Mouse (Mus musculus) limb, embryonic 14.5 days (tissue): Measurements from ENCODE around the gene AI464131. TPM values are rescaled to one million over a fixed set of nuclear protein-coding genes. Genes with fewer than 3 reads are reported as not detected.

Experiments
- ATAC-seq: fragments of 200-750 bp; cut with Nextera tagmentation; 2 replicates; pipeline ENCODE4 v1.8.0; 2017; ENCODE audit warnings: low read depth, moderate number of reproducible peaks, moderate TSS enrichment; ENCODE audit not compliant: low FRiP score
- DNase-seq: peaks from one replicate; pipeline ENCODE4 v3.0.0-alpha.2; 2015; ENCODE audit warnings: low spot score
- H3K27ac ChIP-seq: fragments of 300-500 bp; sonication (generic); replicated peaks from 2 replicates; pipeline ENCODE4 v1.5.1; 2014; ENCODE audit warnings: low read depth, mild to moderate bottlenecking, low read length, moderate library complexity, mixed read lengths
- H3K27me3 ChIP-seq: fragments of 300-500 bp; sonication (generic); 2 replicates; pipeline ENCODE4 v1.6.1; 2014; ENCODE audit warnings: low read length, mixed read lengths; ENCODE audit not compliant: control insufficient read depth, insufficient read depth
- H3K36me3 ChIP-seq: fragments of 300-500 bp; sonication (generic); 2 replicates; pipeline ENCODE4 v1.6.1; 2014; ENCODE audit warnings: mild to moderate bottlenecking, low read length, moderate library complexity, mixed read lengths; ENCODE audit not compliant: control insufficient read depth, insufficient read depth
- H3K4me1 ChIP-seq: fragments of 300-500 bp; sonication (generic); 2 replicates; pipeline ENCODE4 v1.6.1; 2014; ENCODE audit warnings: antibody characterized with exemption, low read length, mixed read lengths; ENCODE audit not compliant: control insufficient read depth, insufficient read depth
- H3K4me2 ChIP-seq: fragments of 300-500 bp; sonication (generic); replicated peaks from 2 replicates; pipeline ENCODE4 v1.6.1; 2014; ENCODE audit warnings: low read depth, mild to moderate bottlenecking, low read length, moderate library complexity; ENCODE audit not compliant: severe bottlenecking
- H3K4me3 ChIP-seq: fragments of 300-500 bp; sonication (generic); replicated peaks from 2 replicates; pipeline ENCODE4 v1.5.1; 2014; ENCODE audit warnings: low read length
- H3K9ac ChIP-seq: fragments of 300-500 bp; sonication (generic); 2 replicates; pipeline ENCODE4 v1.6.1; 2014; ENCODE audit warnings: mild to moderate bottlenecking, low read depth, low read length, moderate library complexity; ENCODE audit not compliant: severe bottlenecking
- H3K9me3 ChIP-seq: fragments of 300-500 bp; sonication (generic); 2 replicates; pipeline ENCODE4 v1.6.1; 2016; ENCODE audit warnings: low read length; ENCODE audit not compliant: control insufficient read depth
- POLR2A ChIP-seq: fragments of 200-500 bp; IDR thresholded peaks from 2 replicates; pipeline ENCODE4 v1.8.0; 2012; ENCODE audit warnings: inconsistent platforms, mild to moderate bottlenecking, moderate library complexity, borderline replicate concordance; ENCODE audit not compliant: insufficient read depth, insufficient read length; ENCODE audit errors: extremely low read depth
- WGBS: fragments of 180-500 bp; shearing (Covaris S2); extraction: QIAGEN DNeasy Blood & Tissue Kit; methylation state at CpG from one replicate; pipeline ENCODE4 v1.1.7; 2014; 5-methylcytosine and 5-hydroxymethylcytosine counted together
- polyA plus RNA-seq, 2 experiments: library from polyadenylated mRNA; depleted of rRNA in 1 of 2; stranded (reverse) in 1 of 2; unstranded in 1 of 2; fragments of >200 nt; fragmentation: Nextera tagmentation in 1 of 2; extraction: Ambion mirVana in 1 of 2; gene quantifications; 2 replicates each; pipeline versions ENCODE4 v1.2.1 to v1.2.3; 2012 to 2014

Gene AI464131
- polyA plus RNA-seq, 2 experiments, result 5.4 to 5.9 TPM

DNA sequence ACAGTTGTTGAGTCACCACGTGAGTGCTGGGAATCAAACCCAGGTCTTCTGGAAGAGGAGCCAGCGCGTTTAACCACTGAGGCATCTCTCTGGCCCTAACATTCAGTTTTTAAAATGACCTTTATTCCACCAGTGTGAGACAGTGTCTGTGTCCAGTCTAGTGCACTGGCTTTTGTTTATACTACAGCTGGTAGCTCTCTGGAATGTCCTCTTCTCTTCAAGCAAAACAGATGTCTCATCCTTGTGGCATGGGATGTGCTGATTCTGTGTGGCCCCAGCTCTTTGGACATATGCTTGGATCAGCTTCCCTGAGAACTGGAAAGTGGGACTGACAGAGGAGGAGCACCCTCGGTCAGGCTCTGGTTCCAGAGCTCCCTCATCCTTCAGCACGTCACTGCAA, 32.0 kb upstream of the AI464131 start:
- Histone ChIP-seq H3K4me1 (no peaks in the 10 kb centered on the region), H3K27ac (no peak overlapping the region), H3K27me3 (no peaks in the 10 kb centered on the region), H3K36me3 (no peaks in the 10 kb centered on the region), H3K4me3 (no peak overlapping the region), H3K9ac (no peak overlapping the region), H3K4me2 (no peak overlapping the region), H3K9me3 (no peaks in the 10 kb centered on the region)
- DNase-seq, result no peak
- no peak for ATAC-seq
- 67% methylated on average over 5 of the region's 5 CpGs for WGBS
- no peak for TF ChIP-seq POLR2A

DNA sequence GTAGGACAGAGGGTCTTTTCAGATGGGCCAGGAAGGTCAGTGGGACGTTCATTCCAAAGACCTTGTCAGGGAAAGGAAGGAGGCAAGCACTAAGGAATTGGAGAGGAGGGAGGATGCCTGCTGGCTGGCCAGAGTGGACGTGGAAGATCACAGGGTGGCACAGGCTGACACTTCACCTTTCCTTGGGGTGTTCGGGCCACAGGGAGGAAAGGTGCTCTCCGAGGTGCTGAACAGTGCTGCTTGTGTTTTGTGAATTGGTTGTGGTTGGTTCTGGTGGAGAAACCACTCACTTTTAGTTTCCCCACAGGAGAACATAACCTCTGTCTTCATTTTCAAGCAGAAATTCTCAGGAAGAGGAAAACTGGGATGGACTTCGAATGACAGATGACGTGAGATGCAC, 29.5 kb upstream of the AI464131 start:
- H3K9me3 ChIP-seq, result no peaks in the 10 kb centered on the region
- no peaks in the 10 kb centered on the region for H3K4me1 ChIP-seq
- no peaks in the 10 kb centered on the region; the same call in 1 of the 2 replicates for H3K27me3 ChIP-seq
- H3K27ac ChIP-seq, result no peak overlapping the region
- ATAC-seq, result no peak
- TF ChIP-seq POLR2A, result no peak
- H3K9ac ChIP-seq, result no peak overlapping the region
- DNase-seq, result peak; percentile 62
- H3K36me3 ChIP-seq, result no peaks in the 10 kb centered on the region
- H3K4me3 ChIP-seq, result no peak overlapping the region
- WGBS, result 28% methylated on average over 6 of the region's 6 CpGs
- H3K4me2 ChIP-seq, result no peak overlapping the region

DNA sequence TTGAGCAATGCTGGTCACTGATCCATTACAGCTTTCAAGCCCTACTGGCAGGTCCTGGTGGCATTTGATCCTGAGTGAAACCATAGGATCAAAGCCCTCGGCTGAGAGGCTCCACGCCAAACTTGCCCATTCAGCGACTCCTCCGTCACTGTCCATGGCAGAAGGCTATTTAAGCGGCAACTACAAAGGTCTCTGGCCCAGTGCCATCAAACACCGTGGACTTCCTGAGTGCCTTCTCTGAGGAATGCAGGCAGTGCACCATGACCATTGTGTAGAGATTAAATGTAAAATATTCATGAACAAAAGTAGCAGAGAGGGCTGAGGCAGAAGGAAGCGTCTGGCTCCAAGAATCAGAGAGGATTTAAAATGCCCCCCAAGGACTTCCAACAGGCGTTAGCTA, 25.1 kb upstream of the AI464131 start:
- H3K36me3 ChIP-seq, result no peaks in the 10 kb centered on the region
- no peak for TF ChIP-seq POLR2A
- H3K4me2 ChIP-seq, result no peak overlapping the region
- H3K4me1 ChIP-seq, result no peaks in the 10 kb centered on the region
- WGBS, result 24% methylated on average over 8 of the region's 8 CpGs
- DNase-seq, result no peak
- no peaks in the 10 kb centered on the region for H3K9me3 ChIP-seq
- no peak for ATAC-seq
- no peak overlapping the region for H3K9ac ChIP-seq
- H3K27ac ChIP-seq, result no peak overlapping the region
- H3K27me3 ChIP-seq, result peaks cover 11% of the 10 kb centered on the region; the same call in 1 of the 2 replicates
- H3K4me3 ChIP-seq, result no peak overlapping the region

DNA sequence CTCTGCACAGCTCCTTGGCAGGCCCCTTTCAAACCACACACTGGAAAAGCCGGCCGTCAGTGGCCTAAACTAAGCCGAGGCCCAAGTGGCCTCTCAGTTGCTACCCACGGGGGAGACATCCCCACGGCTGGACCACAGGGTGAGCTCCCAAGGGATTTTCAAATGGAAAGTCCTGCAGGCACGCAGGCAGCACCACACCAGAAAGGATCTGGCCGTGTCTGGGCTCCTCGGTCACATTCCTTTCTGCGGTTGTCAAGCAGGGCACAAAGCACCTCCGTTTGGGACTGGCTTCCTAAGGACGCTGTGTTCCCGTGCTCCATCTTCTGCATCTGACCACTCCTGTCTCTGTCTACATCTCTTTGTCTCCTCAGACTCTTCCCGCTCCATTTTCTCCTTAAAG, 24.2 kb upstream of the AI464131 start:
- H3K4me2 ChIP-seq, result no peak overlapping the region
- H3K36me3 ChIP-seq, result no peaks in the 10 kb centered on the region
- H3K9ac ChIP-seq, result no peak overlapping the region
- H3K4me3 ChIP-seq, result no peak overlapping the region
- DNase-seq (no peak), ATAC-seq (no peak)
- H3K4me1 ChIP-seq, result no peaks in the 10 kb centered on the region
- no peaks in the 10 kb centered on the region for H3K9me3 ChIP-seq
- WGBS, result 47% methylated on average over 13 of the region's 13 CpGs
- H3K27me3 ChIP-seq, result peaks cover 15% of the 10 kb centered on the region; the same call in 1 of the 2 replicates
- no peak for TF ChIP-seq POLR2A
- H3K27ac ChIP-seq, result no peak overlapping the region

DNA sequence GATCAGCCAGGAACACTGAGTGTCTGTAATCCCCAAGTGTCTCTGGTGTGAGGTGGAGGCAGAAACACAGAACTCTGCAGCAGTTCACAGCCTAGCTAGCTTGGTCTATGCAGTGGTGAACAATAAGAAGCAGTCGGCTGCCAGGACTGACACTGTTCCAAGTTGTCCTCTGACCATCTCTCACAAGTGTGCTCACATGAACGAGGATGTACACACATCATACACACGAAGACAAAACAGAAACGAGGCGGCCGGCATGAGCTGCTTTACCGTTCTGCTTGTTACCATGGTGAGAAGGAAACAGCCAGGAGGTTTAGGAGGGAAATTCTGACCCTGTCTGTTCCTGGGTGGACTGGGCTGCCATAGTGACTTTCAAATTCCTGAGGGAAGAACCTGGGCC, 23.7 kb upstream of the AI464131 start:
- ATAC-seq (no peak), DNase-seq (no peak)
- 75% methylated on average over 7 of the region's 7 CpGs for WGBS
- TF ChIP-seq POLR2A, result no peak
- Histone ChIP-seq H3K4me2 (no peak overlapping the region), H3K4me3 (no peak overlapping the region), H3K9me3 (no peaks in the 10 kb centered on the region), H3K36me3 (no peaks in the 10 kb centered on the region), H3K27ac (no peak overlapping the region), H3K9ac (no peak overlapping the region), H3K27me3 (peaks cover 15% of the 10 kb centered on the region; the same call in 1 of the 2 replicates), H3K4me1 (no peaks in the 10 kb centered on the region)

DNA sequence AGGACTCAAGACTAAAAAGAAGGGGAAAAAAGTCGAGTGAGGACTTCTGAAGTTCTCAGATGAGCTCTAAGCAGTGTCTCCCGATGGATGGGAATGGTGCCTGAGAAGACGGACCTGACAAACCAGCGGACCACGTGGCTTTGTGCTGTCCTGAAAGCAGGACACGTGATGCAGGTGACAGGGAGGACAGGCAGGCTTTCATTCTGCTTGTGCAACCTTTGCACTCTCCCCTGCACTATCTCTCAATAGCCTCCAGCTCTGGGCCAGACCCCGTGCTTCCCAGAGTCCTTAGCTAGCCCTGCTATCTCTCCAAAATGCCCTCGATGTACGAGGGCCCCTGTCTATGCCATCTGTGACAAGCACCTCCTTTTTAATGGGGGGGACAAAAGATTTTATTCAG, 22.0 kb upstream of the AI464131 start:
- TF ChIP-seq POLR2A, result no peak
- Histone ChIP-seq H3K4me1 (no peaks in the 10 kb centered on the region), H3K27me3 (peaks cover 15% of the 10 kb centered on the region; the same call in 1 of the 2 replicates), H3K9ac (no peak overlapping the region), H3K4me3 (no peak overlapping the region), H3K27ac (no peak overlapping the region), H3K9me3 (no peaks in the 10 kb centered on the region), H3K36me3 (no peaks in the 10 kb centered on the region), H3K4me2 (no peak overlapping the region)
- 70% methylated on average over 9 of the region's 9 CpGs for WGBS
- DNase-seq (no peak), ATAC-seq (no peak)
